Mouse (Mus musculus) limb, embryonic 14.5 days (tissue): ENCODE data around the gene Zbtb1. TPM values are rescaled to one million over a fixed set of nuclear protein-coding genes. Genes with fewer than 3 reads are reported as not detected.
A peak's percentile ranks its signal among the peaks of the same experiment; 100 is the strongest.

Experiments used
- ATAC-seq: fragments of 200-750 bp; cut with Nextera tagmentation; 2 replicates; pipeline ENCODE4 v1.8.0; 2017; ENCODE audit warnings: low read depth, moderate number of reproducible peaks, moderate TSS enrichment; ENCODE audit not compliant: low FRiP score
- DNase-seq: peaks from one replicate; pipeline ENCODE4 v3.0.0-alpha.2; 2015; ENCODE audit warnings: low spot score
- H3K27ac ChIP-seq: fragments of 300-500 bp; sonication (generic); replicated peaks from 2 replicates; pipeline ENCODE4 v1.5.1; 2014; ENCODE audit warnings: low read depth, mild to moderate bottlenecking, low read length, moderate library complexity, mixed read lengths
- H3K27me3 ChIP-seq: fragments of 300-500 bp; sonication (generic); 2 replicates; pipeline ENCODE4 v1.6.1; 2014; ENCODE audit warnings: low read length, mixed read lengths; ENCODE audit not compliant: control insufficient read depth, insufficient read depth
- H3K36me3 ChIP-seq: fragments of 300-500 bp; sonication (generic); 2 replicates; pipeline ENCODE4 v1.6.1; 2014; ENCODE audit warnings: mild to moderate bottlenecking, low read length, moderate library complexity, mixed read lengths; ENCODE audit not compliant: control insufficient read depth, insufficient read depth
- H3K4me1 ChIP-seq: fragments of 300-500 bp; sonication (generic); 2 replicates; pipeline ENCODE4 v1.6.1; 2014; ENCODE audit warnings: antibody characterized with exemption, low read length, mixed read lengths; ENCODE audit not compliant: control insufficient read depth, insufficient read depth
- H3K4me2 ChIP-seq: fragments of 300-500 bp; sonication (generic); replicated peaks from 2 replicates; pipeline ENCODE4 v1.6.1; 2014; ENCODE audit warnings: low read depth, mild to moderate bottlenecking, low read length, moderate library complexity; ENCODE audit not compliant: severe bottlenecking
- H3K4me3 ChIP-seq: fragments of 300-500 bp; sonication (generic); replicated peaks from 2 replicates; pipeline ENCODE4 v1.5.1; 2014; ENCODE audit warnings: low read length
- H3K9ac ChIP-seq: fragments of 300-500 bp; sonication (generic); 2 replicates; pipeline ENCODE4 v1.6.1; 2014; ENCODE audit warnings: mild to moderate bottlenecking, low read depth, low read length, moderate library complexity; ENCODE audit not compliant: severe bottlenecking
- H3K9me3 ChIP-seq: fragments of 300-500 bp; sonication (generic); 2 replicates; pipeline ENCODE4 v1.6.1; 2016; ENCODE audit warnings: low read length; ENCODE audit not compliant: control insufficient read depth
- POLR2A ChIP-seq: fragments of 200-500 bp; IDR thresholded peaks from 2 replicates; pipeline ENCODE4 v1.8.0; 2012; ENCODE audit warnings: inconsistent platforms, mild to moderate bottlenecking, moderate library complexity, borderline replicate concordance; ENCODE audit not compliant: insufficient read depth, insufficient read length; ENCODE audit errors: extremely low read depth
- WGBS: fragments of 180-500 bp; shearing (Covaris S2); extraction: QIAGEN DNeasy Blood & Tissue Kit; methylation state at CpG from one replicate; pipeline ENCODE4 v1.1.7; 2014; 5-methylcytosine and 5-hydroxymethylcytosine counted together
- polyA plus RNA-seq, 2 experiments: library from polyadenylated mRNA; depleted of rRNA in 1 of 2; stranded (reverse) in 1 of 2; unstranded in 1 of 2; fragments of >200 nt; fragmentation: Nextera tagmentation in 1 of 2; extraction: Ambion mirVana in 1 of 2; gene quantifications; 2 replicates each; pipeline versions ENCODE4 v1.2.1 to v1.2.3; 2012 to 2014

Zbtb1 gene
- polyA plus RNA-seq, 2 experiments = 6.9 to 9.4 TPM

- H3K27me3 ChIP-seq = peaks cover 28% of the 10 kb centered on the region
- H3K4me2 ChIP-seq = no peak overlapping the region
- 33% methylated on average over 1 of the region's 1 CpGs for WGBS
- no peak overlapping the region for H3K4me3 ChIP-seq
- TF ChIP-seq POLR2A = no peak
- DNase-seq (no peak), ATAC-seq (no peak)
- H3K9me3 ChIP-seq = no peaks in the 10 kb centered on the region
- no peak overlapping the region for H3K27ac ChIP-seq
- peaks cover 18% of the 10 kb centered on the region; the same call in 1 of the 2 replicates for H3K4me1 ChIP-seq
- H3K36me3 ChIP-seq = no peaks in the 10 kb centered on the region
- no peak overlapping the region for H3K9ac ChIP-seq
Observed at GRCm38 (mm10) chr12:76407184-76407583, 37.1 kb downstream of the Zbtb1 start.

- Histone ChIP-seq H3K27me3 (peaks cover 28% of the 10 kb centered on the region), H3K4me2 (no peak overlapping the region), H3K4me1 (peaks cover 15% of the 10 kb centered on the region; the same call in 1 of the 2 replicates), H3K27ac (no peak overlapping the region), H3K4me3 (no peak overlapping the region), H3K9ac (no peak overlapping the region), H3K36me3 (no peaks in the 10 kb centered on the region), H3K9me3 (no peaks in the 10 kb centered on the region)
- DNase-seq (no peak), ATAC-seq (no peak)
- no peak for TF ChIP-seq POLR2A
- WGBS = 24% methylated on average over 4 of the region's 4 CpGs
Observed at GRCm38 (mm10) chr12:76409166-76409565, 39.1 kb downstream of the Zbtb1 start.

GRCm38 (mm10) chr12:76415383-76416010 is 45.4 kb downstream of the Zbtb1 start:
- H3K27me3 ChIP-seq = no peaks in the 10 kb centered on the region
- DNase-seq (no peak), ATAC-seq (no peak)
- peaks cover 3% of the 10 kb centered on the region; the same call in 1 of the 2 replicates for H3K9me3 ChIP-seq
- no peak overlapping the region for H3K4me2 ChIP-seq
- no peaks in the 10 kb centered on the region for H3K4me1 ChIP-seq
- WGBS = 76% methylated on average over 11 of the region's 12 CpGs
- no peak overlapping the region for H3K27ac ChIP-seq
- no peak overlapping the region for H3K9ac ChIP-seq
- H3K4me3 ChIP-seq = no peak overlapping the region
- H3K36me3 ChIP-seq = no peaks in the 10 kb centered on the region
- TF ChIP-seq POLR2A = no peak

- no peaks in the 10 kb centered on the region for H3K36me3 ChIP-seq
- 0 out of 2 replicates have a peak within 1 kb of the TSS, but pooled peaks have one; percentile 21 for H3K27ac ChIP-seq
- H3K4me2 ChIP-seq = peak within 1 kb of the TSS; percentile 84
- under 1% methylated on average over 35 of the region's 37 CpGs for WGBS
- DNase-seq (peak; percentile 17), ATAC-seq (peak; percentile 60)
- H3K4me1 ChIP-seq = no peaks in the 10 kb centered on the region
- H3K9me3 ChIP-seq = peaks cover 3% of the 10 kb centered on the region; the same call in 1 of the 2 replicates
- TF ChIP-seq POLR2A = no peak
- peak within 1 kb of the TSS; percentile 59 for H3K9ac ChIP-seq
- peak within 1 kb of the TSS; percentile 47 for H3K4me3 ChIP-seq
- H3K27me3 ChIP-seq = no peaks in the 10 kb centered on the region
Observed at GRCm38 (mm10) chr12:76417433-76417854, 47.4 kb downstream of the Zbtb1 start, which contains the start of gene Ppp1r36. TSS of gene Ppp1r36 (plus strand) at chr12:76417538.

- ATAC-seq (no peak), DNase-seq (no peak)
- TF ChIP-seq POLR2A = no peak
- Histone ChIP-seq H3K27ac (no peak overlapping the region), H3K4me2 (no peak overlapping the region), H3K27me3 (no peaks in the 10 kb centered on the region), H3K36me3 (no peaks in the 10 kb centered on the region), H3K4me1 (no peaks in the 10 kb centered on the region), H3K9me3 (peaks cover 3% of the 10 kb centered on the region; the same call in 1 of the 2 replicates), H3K4me3 (no peak overlapping the region), H3K9ac (no peak overlapping the region)
- 95% methylated on average over 5 of the region's 5 CpGs for WGBS
Observed at GRCm38 (mm10) chr12:76418346-76418745, 48.3 kb downstream of the Zbtb1 start.
